Mouse (Mus musculus): ENCODE measurements at regions not wholly inside any gene's neighbourhood (a gene's known extent, or its start where the extent isn't known, plus 50 kb on each side); places are given as distances from the start of the nearest gene placed in this dataset.

- TF ChIP-seq CTCF (IDR thresholded peaks at IDR 0.05; ENCODE audit: extremely low read depth, insufficient read length, insufficient replicate concordance, low read depth, low read length) (no peak), POLR2A (IDR thresholded peaks at IDR 0.05; ENCODE audit: low read depth, low read length) (no peak)
These were observed 50.8 kb upstream of the Tbl1xr1 start for GRCm38 (mm10) chr3:22025615-22026014.

Data from small intestine, adult 2 months (tissue).